Mouse (Mus musculus) ES-Bruce4 (cell line): ENCODE results near the gene Evi2b.

Experiments
- CTCF ChIP-seq: IDR thresholded peaks from one replicate; pipeline ENCODE4 v1.8.1; 2011; ENCODE audit warnings: low read depth, low read length
- EP300 ChIP-seq: IDR thresholded peaks from 2 replicates; pipeline ENCODE4 v1.6.1; 2011; ENCODE audit warnings: low read depth, low read length; ENCODE audit not compliant: insufficient read depth
- POLR2A ChIP-seq: IDR thresholded peaks from one replicate; pipeline ENCODE4 v1.8.1; 2011; ENCODE audit warnings: low read length; ENCODE audit not compliant: insufficient read depth

DNA sequence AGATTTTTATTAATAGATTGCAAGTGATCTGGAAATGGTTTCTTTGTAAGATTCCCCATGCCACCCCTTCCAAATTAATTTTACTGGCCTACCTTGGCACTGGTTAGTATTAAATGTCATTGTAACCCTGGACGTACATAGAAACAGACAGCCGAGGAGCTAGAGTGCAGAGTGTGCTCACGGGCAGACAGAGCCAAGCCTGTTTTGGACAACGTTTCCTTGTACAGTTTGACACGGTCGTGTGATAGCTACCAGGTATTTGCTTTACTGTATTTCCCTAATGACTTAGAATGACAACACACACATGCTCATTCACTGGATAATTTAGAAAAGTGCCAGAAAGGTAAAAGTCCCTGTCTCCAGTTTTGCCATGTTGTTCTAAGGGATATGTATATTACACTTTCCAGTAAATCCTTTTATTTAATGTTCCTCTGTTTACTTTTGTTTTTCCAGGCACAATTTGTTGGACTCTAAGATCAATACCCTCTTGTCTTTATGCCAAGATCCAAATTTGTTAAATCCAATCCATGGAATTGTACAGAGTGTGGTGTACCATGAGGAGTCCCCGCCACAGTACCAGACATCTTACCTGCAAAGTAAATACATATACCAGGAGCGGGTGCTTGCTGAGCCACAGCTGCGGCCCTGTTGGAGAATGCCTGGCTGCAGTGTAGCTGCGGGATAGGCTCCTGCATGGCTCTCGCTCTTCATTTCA is 44.8 kb upstream of the Evi2b start:
- TF ChIP-seq POLR2A (no peak), CTCF (no peak), EP300 (no peak)
